Mouse (Mus musculus) spleen, postnatal 14 days (tissue): ENCODE data around the gene G430095P16Rik.

Source experiments
- DNase-seq, 2 experiments: peaks; one replicate each; pipeline ENCODE4 v3.0.0; 2021 to 2022; ENCODE audit warnings: low spot score in 2 of 2

G430095P16Rik gene

GRCm38 (mm10) chr8:84770100-84770953 lies 47.5 kb downstream of the G430095P16Rik start:
- no peak for DNase-seq

GRCm38 (mm10) chr8:84771000-84771687 lies 48.3 kb downstream of the G430095P16Rik start:
- no peak for DNase-seq

GRCm38 (mm10) chr8:84771941-84772378 lies 49.2 kb downstream of the G430095P16Rik start:
- DNase-seq: no peak

- DNase-seq: no peak
These were observed 49.8 kb downstream of the G430095P16Rik start for GRCm38 (mm10) chr8:84772628-84773027.

GRCm38 (mm10) chr8:84773304-84773703 lies 50.5 kb downstream of the G430095P16Rik start:
- no peak for DNase-seq

GRCm38 (mm10) chr8:84773833-84774232 lies 51.0 kb downstream of the G430095P16Rik start:
- DNase-seq: no peak

GRCm38 (mm10) chr8:84774473-84774911 lies 51.7 kb downstream of the G430095P16Rik start:
- DNase-seq: no peak

GRCm38 (mm10) chr8:84775105-84775591 lies 52.3 kb downstream of the G430095P16Rik start:
- DNase-seq: no peak

GRCm38 (mm10) chr8:84775621-84776113 lies 52.9 kb downstream of the G430095P16Rik start:
- DNase-seq: no peak
